Mouse (Mus musculus): ENCODE data around the gene Riox1.

- TF ChIP-seq POLR2A (IDR thresholded peaks at IDR 0.05; ENCODE audit: low read depth, low read length), result no peak
- no peak for TF ChIP-seq CTCF (IDR thresholded peaks at IDR 0.05; ENCODE audit: extremely low read depth, insufficient read length, insufficient replicate concordance, low read depth, low read length)
Observed at GRCm38 (mm10) chr12:83922724-83923485, 27.5 kb upstream of the Riox1 start.
